Mouse (Mus musculus) small intestine, adult 2 months (tissue): ENCODE results near the gene Fndc3b. TPM values are rescaled to one million over a fixed set of nuclear protein-coding genes. Genes with fewer than 3 reads are reported as not detected.

Experiments used
- H3K27ac ChIP-seq: fragments of 200-500 bp; 2 replicates; pipeline ENCODE4 v1.5.1; 2012; ENCODE audit warnings: low read depth, low read length, control low read depth, inconsistent platforms; ENCODE audit not compliant: insufficient read depth
- H3K27me3 ChIP-seq: fragments of 200-500 bp; 2 replicates; pipeline ENCODE4 v1.6.1; 2012; ENCODE audit warnings: mild to moderate bottlenecking, moderate library complexity, low read length, inconsistent platforms; ENCODE audit not compliant: control insufficient read depth, insufficient read depth
- H3K36me3 ChIP-seq: fragments of 200-500 bp; 2 replicates; pipeline ENCODE4 v1.6.1; 2012; ENCODE audit warnings: mild to moderate bottlenecking, low read length, control low read depth, inconsistent platforms; ENCODE audit not compliant: control insufficient read depth, insufficient read depth
- H3K4me1 ChIP-seq: fragments of 200-500 bp; 2 replicates; pipeline ENCODE4 v1.6.1; 2012; ENCODE audit warnings: low read length, inconsistent platforms, mixed read lengths; ENCODE audit not compliant: control insufficient read depth, insufficient read depth, insufficient read length
- H3K4me3 ChIP-seq: fragments of 200-500 bp; 2 replicates; pipeline ENCODE4 v1.5.1; 2012; ENCODE audit warnings: low read depth, mild to moderate bottlenecking, control low read depth, inconsistent platforms, low read length, moderate library complexity
- CTCF ChIP-seq: fragments of 200-500 bp; IDR thresholded peaks from 2 replicates; pipeline ENCODE4 v1.5.1; 2012; ENCODE audit warnings: low read depth, mild to moderate bottlenecking, control low read depth, inconsistent platforms, low read length, moderate library complexity, mixed read lengths; ENCODE audit not compliant: insufficient replicate concordance, insufficient read length; ENCODE audit errors: extremely low read depth
- POLR2A ChIP-seq: fragments of 200-500 bp; IDR thresholded peaks from 2 replicates; pipeline ENCODE4 v1.6.1; 2012; ENCODE audit warnings: low read depth, mild to moderate bottlenecking, control low read depth, inconsistent platforms, low read length, moderate library complexity
- WGBS: fragments of 180-500 bp; shearing (Covaris S2); methylation state at CpG from one replicate; pipeline ENCODE4 v1.1.7; 2018; 5-methylcytosine and 5-hydroxymethylcytosine counted together
- polyA plus RNA-seq: library from polyadenylated mRNA; depleted of rRNA; stranded (reverse); fragments of >200 nt; gene quantifications from 2 replicates; pipeline ENCODE4 v1.2.3, GENCODE M21; 2012

Fndc3b gene
- polyA plus RNA-seq, 1 experiment = 6.2 TPM

DNA sequence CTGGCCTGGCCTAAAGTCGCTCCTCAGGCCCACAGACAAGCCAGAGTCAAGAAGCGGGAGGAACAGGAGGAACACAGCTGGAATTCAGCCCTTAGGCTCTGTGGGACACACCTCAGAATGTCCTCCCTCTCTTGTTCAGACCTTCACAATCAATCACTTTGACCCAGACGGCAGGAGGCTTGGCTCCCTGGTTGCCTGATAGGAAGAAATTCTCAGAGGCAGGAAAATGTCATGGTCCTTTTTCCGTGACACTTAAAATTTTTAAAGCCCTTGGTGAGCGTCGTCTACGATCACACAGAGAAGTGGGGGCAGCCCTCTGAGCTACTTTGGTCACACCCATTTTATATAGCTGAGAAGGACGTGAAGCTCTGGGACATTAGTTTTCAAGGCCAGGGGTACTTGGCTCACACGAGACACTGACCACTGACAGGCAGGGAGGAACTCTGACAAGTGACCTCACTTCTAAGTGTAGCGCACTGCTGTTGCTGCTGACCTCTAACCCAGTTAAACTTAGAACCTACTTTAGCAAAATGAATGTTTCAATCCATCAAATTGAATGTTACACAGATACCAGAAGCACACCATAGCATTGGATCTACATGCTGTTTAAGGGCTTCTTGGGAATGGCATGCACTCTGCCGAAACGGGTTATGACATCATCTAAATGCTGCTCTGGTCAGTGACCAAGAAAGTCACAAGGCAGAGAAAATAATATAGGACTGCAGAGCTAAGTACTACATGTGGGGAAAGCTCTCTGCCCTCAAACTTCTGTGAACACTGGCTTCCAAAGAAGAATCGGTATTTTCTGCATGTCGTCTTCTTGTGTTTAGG is 181.7 kb downstream of the Fndc3b start:
- H3K4me3 ChIP-seq = no peak overlapping the region
- H3K27ac ChIP-seq = no peak overlapping the region
- H3K4me1 ChIP-seq = no peaks in the 10 kb centered on the region
- H3K27me3 ChIP-seq = no peaks in the 10 kb centered on the region
- TF ChIP-seq CTCF (no peak), POLR2A (no peak)
- WGBS = 79% methylated on average over 14 of the region's 14 CpGs
- H3K36me3 ChIP-seq = peaks cover 2% of the 10 kb centered on the region

- H3K4me3 ChIP-seq = no peak overlapping the region
- WGBS = 81% methylated on average over 3 of the region's 3 CpGs
- TF ChIP-seq POLR2A = no peak
- TF ChIP-seq CTCF = no peak
- H3K27me3 ChIP-seq = no peaks in the 10 kb centered on the region
- H3K4me1 ChIP-seq = no peaks in the 10 kb centered on the region
- H3K36me3 ChIP-seq = peaks cover 2% of the 10 kb centered on the region
- no peak overlapping the region for H3K27ac ChIP-seq
These were observed 184.1 kb downstream of the Fndc3b start for GRCm38 (mm10) chr3:27526991-27527390.

DNA sequence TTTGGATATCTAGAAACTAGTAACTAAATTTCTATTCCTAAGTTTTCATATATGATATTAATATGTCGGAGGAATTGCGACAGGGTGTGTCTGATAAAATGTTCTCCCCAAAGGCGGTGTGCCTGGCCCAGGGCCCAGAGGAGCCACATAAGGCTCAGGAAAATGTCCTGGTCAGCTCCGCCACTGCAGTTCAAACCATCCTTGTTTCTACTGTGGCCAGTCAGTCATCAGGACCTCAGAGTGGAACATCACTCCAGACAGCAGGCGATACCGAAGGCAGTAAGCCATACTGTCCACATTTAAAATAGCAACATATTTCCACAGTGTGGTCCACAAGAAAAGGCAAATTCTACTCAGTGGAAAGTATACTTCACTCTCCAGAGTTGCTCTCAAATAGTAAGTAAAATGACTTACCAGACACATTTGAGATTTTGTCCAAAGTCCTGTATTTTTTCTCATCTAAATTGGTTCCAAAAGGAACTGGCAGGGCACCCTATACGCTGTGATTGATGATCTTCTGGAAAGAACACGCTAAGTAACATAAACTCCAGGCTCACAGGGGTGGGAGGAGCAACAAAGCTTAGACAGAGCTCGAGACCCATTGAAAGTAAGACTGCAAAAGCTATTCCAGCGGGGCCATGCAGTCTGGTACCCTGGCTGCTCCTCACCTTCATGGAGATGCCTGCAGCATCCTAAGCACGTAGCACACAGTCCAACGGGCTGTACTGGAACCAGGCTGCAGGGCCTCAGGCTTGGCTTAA is 187.8 kb downstream of the Fndc3b start:
- no peaks in the 10 kb centered on the region for H3K27me3 ChIP-seq
- TF ChIP-seq POLR2A = no peak
- H3K4me3 ChIP-seq = no peak overlapping the region
- no peak overlapping the region for H3K27ac ChIP-seq
- WGBS = 82% methylated on average over 12 of the region's 12 CpGs
- H3K4me1 ChIP-seq = no peaks in the 10 kb centered on the region
- H3K36me3 ChIP-seq = no peaks in the 10 kb centered on the region

DNA sequence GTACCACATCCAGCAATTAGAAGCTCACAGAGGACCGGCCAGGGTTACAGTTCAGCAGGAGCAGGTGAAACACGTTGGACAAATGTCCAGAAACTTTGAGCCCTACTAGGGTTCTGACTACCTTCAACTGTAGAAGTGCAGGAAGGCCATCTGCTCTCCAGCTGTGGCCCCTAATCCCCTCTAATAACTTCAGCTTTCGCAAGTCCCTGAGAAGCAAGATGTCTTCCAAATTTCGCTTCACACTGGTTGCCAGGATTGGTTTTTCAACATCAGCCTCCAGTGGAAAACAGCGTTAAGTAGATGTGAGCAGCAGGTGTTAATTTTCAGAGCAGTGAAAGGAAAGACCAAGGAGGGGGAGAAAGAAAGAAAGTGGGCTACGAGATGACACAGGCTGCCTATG is 190.7 kb downstream of the Fndc3b start:
- no peaks in the 10 kb centered on the region for H3K4me1 ChIP-seq
- no peak overlapping the region for H3K4me3 ChIP-seq
- H3K27me3 ChIP-seq = no peaks in the 10 kb centered on the region
- TF ChIP-seq POLR2A (no peak), CTCF (no peak)
- H3K27ac ChIP-seq = no peak overlapping the region
- 78% methylated on average over 6 of the region's 6 CpGs for WGBS
- no peaks in the 10 kb centered on the region for H3K36me3 ChIP-seq

DNA sequence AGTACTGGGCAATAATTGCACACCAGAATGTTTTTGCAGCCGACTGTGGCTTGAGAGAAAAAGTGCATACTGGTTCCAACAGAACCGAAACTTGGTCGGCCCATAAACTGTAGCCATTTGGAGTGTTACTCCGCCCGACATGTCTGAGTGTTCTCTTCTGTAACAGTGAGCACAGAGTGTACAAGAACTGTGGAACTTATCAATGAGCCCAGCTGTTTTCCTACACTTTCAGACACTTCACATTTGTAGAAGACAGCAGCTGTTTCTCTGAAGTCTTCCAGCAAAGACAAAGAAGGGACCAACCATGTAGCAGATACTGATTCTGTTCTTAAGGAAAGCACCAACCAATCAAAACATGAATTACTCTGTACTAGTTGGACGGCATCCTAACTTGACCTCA is 191.6 kb downstream of the Fndc3b start:
- WGBS = 75% methylated on average over 6 of the region's 6 CpGs
- no peak for TF ChIP-seq POLR2A
- no peak for TF ChIP-seq CTCF
- Histone ChIP-seq H3K27ac (no peak overlapping the region), H3K27me3 (no peaks in the 10 kb centered on the region), H3K4me1 (no peaks in the 10 kb centered on the region), H3K4me3 (no peak overlapping the region), H3K36me3 (no peaks in the 10 kb centered on the region)

- H3K36me3 ChIP-seq = no peaks in the 10 kb centered on the region
- 77% methylated on average over 9 of the region's 9 CpGs for WGBS
- no peaks in the 10 kb centered on the region for H3K27me3 ChIP-seq
- H3K4me3 ChIP-seq = no peak overlapping the region
- TF ChIP-seq POLR2A = no peak
- TF ChIP-seq CTCF = no peak
- no peaks in the 10 kb centered on the region for H3K4me1 ChIP-seq
- no peak overlapping the region for H3K27ac ChIP-seq
These were observed 192.2 kb downstream of the Fndc3b start for GRCm38 (mm10) chr3:27518935-27519334.

DNA sequence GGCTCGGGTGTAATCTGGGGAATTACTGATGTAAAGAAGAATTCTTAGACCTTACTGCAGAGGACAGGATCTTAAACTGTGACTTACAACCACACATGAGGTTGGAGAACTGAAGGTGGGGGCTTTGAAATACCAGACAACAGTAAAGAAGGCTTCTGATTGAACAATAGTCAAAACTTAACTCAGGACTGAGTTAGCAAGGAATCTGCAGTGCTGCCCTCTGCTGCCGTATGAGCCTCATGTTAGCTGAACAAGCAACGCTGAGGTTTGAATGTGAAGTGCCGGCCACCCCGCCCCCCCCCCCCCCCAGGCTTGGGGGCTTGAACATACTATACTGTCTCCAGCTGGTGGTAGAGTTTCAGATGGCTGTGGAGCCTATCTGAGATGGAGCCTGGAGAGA is 194.6 kb downstream of the Fndc3b start:
- TF ChIP-seq CTCF (no peak), POLR2A (no peak)
- no peaks in the 10 kb centered on the region; the same call in 1 of the 2 replicates for H3K36me3 ChIP-seq
- no peaks in the 10 kb centered on the region for H3K27me3 ChIP-seq
- H3K4me1 ChIP-seq = no peaks in the 10 kb centered on the region
- 62% methylated on average over 5 of the region's 5 CpGs for WGBS
- H3K27ac ChIP-seq = no peak overlapping the region
- H3K4me3 ChIP-seq = no peak overlapping the region
